Mouse (Mus musculus) hindbrain, embryonic 15.5 days (tissue): ENCODE results near the gene Gm17428. TPM values are rescaled to one million over a fixed set of nuclear protein-coding genes. Genes with fewer than 3 reads are reported as not detected.
"Not testable (repeated sequence)": the region's sequence is repeated elsewhere in the genome, so short reads cannot be mapped to it uniquely, and the experiment has no call there.

Experiments
- ATAC-seq: fragments of 200-750 bp; cut with Nextera tagmentation; 2 replicates; pipeline ENCODE4 v1.8.0; 2017; ENCODE audit warnings: low read depth, moderate number of reproducible peaks, moderate TSS enrichment; ENCODE audit not compliant: low FRiP score
- H3K27ac ChIP-seq: fragments of 300-500 bp; sonication (generic); replicated peaks from 2 replicates; pipeline ENCODE4 v1.5.1; 2015; ENCODE audit warnings: mild to moderate bottlenecking, inconsistent platforms
- H3K27me3 ChIP-seq: fragments of 300-500 bp; sonication (generic); 2 replicates; pipeline ENCODE4 v1.6.1; 2015; ENCODE audit warnings: control low read depth, inconsistent platforms
- H3K36me3 ChIP-seq: fragments of 300-500 bp; sonication (generic); 2 replicates; pipeline ENCODE4 v1.6.1; 2015; ENCODE audit warnings: control low read depth, inconsistent platforms
- H3K4me1 ChIP-seq: fragments of 300-500 bp; sonication (generic); replicated peaks from 2 replicates; pipeline ENCODE4 v1.6.1; 2015; ENCODE audit warnings: control low read depth, inconsistent platforms
- H3K4me2 ChIP-seq: fragments of 300-500 bp; sonication (generic); 2 replicates; pipeline ENCODE4 v1.6.1; 2015; ENCODE audit warnings: moderate library complexity, mild to moderate bottlenecking, inconsistent platforms
- H3K4me3 ChIP-seq: fragments of 300-500 bp; sonication (generic); 2 replicates; pipeline ENCODE4 v1.5.1; 2015; ENCODE audit warnings: mild to moderate bottlenecking, inconsistent platforms
- H3K9ac ChIP-seq: fragments of 300-500 bp; sonication (generic); 2 replicates; pipeline ENCODE4 v1.6.1; 2015; ENCODE audit warnings: inconsistent platforms
- H3K9me3 ChIP-seq: fragments of 300-500 bp; sonication (generic); 2 replicates; pipeline ENCODE4 v1.6.1; 2016; ENCODE audit warnings: control low read depth, inconsistent platforms
- WGBS: fragments of 180-500 bp; shearing (Covaris S2); methylation state at CpG from one replicate; pipeline ENCODE4 v1.1.7; 2015; 5-methylcytosine and 5-hydroxymethylcytosine counted together
- polyA plus RNA-seq: library from polyadenylated mRNA; unstranded; fragments of >200 nt; fragmentation: Nextera tagmentation; extraction: Ambion mirVana; gene quantifications from 2 replicates; pipeline ENCODE4 v1.2.1, GENCODE M21; 2015

Gene Gm17428
- polyA plus RNA-seq, 1 experiment from 2014 or later: not detected

GRCm38 (mm10) chr14:54956533-54956932, 20.2 kb upstream of the Gm17428 start:
- WGBS: 88% methylated on average over 9 of the region's 9 CpGs
- no peaks in the 10 kb centered on the region for H3K9me3 ChIP-seq
- H3K9ac ChIP-seq: no peak overlapping the region

GRCm38 (mm10) chr14:54958503-54958902, 18.2 kb upstream of the Gm17428 start:
- no peaks in the 10 kb centered on the region for H3K4me1 ChIP-seq
- no peak overlapping the region for H3K4me2 ChIP-seq
- H3K9ac ChIP-seq: no peak overlapping the region
- 84% methylated on average over 4 of the region's 4 CpGs for WGBS
- no peak for ATAC-seq
- H3K27ac ChIP-seq: no peak overlapping the region
- no peaks in the 10 kb centered on the region for H3K9me3 ChIP-seq
- H3K27me3 ChIP-seq: no peaks in the 10 kb centered on the region
- H3K36me3 ChIP-seq: no peaks in the 10 kb centered on the region
- H3K4me3 ChIP-seq: no peak overlapping the region

More at GRCm38 (mm10) chr14:54956533-54956932, 20.2 kb upstream of the Gm17428 start:
- no peak for ATAC-seq
- Histone ChIP-seq H3K4me2 (no peak overlapping the region), H3K27ac (no peak overlapping the region), H3K4me3 (no peak overlapping the region), H3K27me3 (no peaks in the 10 kb centered on the region), H3K36me3 (no peaks in the 10 kb centered on the region), H3K4me1 (no peaks in the 10 kb centered on the region)

GRCm38 (mm10) chr14:54959197-54959596, 17.5 kb upstream of the Gm17428 start:
- H3K9me3 ChIP-seq: no peaks in the 10 kb centered on the region
- no peak for ATAC-seq
- no peak overlapping the region for H3K4me2 ChIP-seq
- H3K27ac ChIP-seq: no peak overlapping the region
- H3K36me3 ChIP-seq: no peaks in the 10 kb centered on the region
- H3K4me3 ChIP-seq: no peak overlapping the region
- no peak overlapping the region for H3K9ac ChIP-seq
- no peaks in the 10 kb centered on the region for H3K4me1 ChIP-seq
- no peaks in the 10 kb centered on the region for H3K27me3 ChIP-seq
- WGBS: 94% methylated on average over 3 of the region's 3 CpGs

GRCm38 (mm10) chr14:54959853-54960613, 16.7 kb upstream of the Gm17428 start:
- not testable (repeated sequence) for H3K4me3 ChIP-seq, H3K36me3 ChIP-seq, H3K4me1 ChIP-seq, H3K27ac ChIP-seq, H3K27me3 ChIP-seq, H3K9ac ChIP-seq, H3K9me3 ChIP-seq, ATAC-seq, H3K4me2 ChIP-seq
- WGBS: 96% methylated on average over 12 of the region's 12 CpGs

GRCm38 (mm10) chr14:54960769-54961168, 16.0 kb upstream of the Gm17428 start:
- Histone ChIP-seq H3K9ac (no peak overlapping the region), H3K4me3 (no peak overlapping the region), H3K27ac (no peak overlapping the region), H3K4me1 (no peaks in the 10 kb centered on the region), H3K9me3 (no peaks in the 10 kb centered on the region), H3K36me3 (no peaks in the 10 kb centered on the region), H3K27me3 (no peaks in the 10 kb centered on the region), H3K4me2 (no peak overlapping the region)
- no peak for ATAC-seq
- WGBS: 70% methylated on average over 10 of the region's 10 CpGs

- Histone ChIP-seq H3K4me1 (no peaks in the 10 kb centered on the region), H3K4me2 (no peak overlapping the region), H3K36me3 (no peaks in the 10 kb centered on the region), H3K9me3 (no peaks in the 10 kb centered on the region), H3K27ac (no peak overlapping the region), H3K27me3 (no peaks in the 10 kb centered on the region), H3K4me3 (no peak overlapping the region), H3K9ac (no peak overlapping the region)
- ATAC-seq: no peak
- WGBS: 87% methylated on average over 5 of the region's 5 CpGs
These were observed 15.2 kb upstream of the Gm17428 start for GRCm38 (mm10) chr14:54961487-54961886.

- Histone ChIP-seq H3K27ac (no peak overlapping the region), H3K36me3 (no peaks in the 10 kb centered on the region), H3K4me3 (no peak overlapping the region), H3K9me3 (no peaks in the 10 kb centered on the region), H3K27me3 (no peaks in the 10 kb centered on the region), H3K9ac (no peak overlapping the region), H3K4me2 (no peak overlapping the region), H3K4me1 (no peaks in the 10 kb centered on the region)
- WGBS: 89% methylated on average over 7 of the region's 7 CpGs
- ATAC-seq: no peak
These were observed 14.0 kb upstream of the Gm17428 start for GRCm38 (mm10) chr14:54962714-54963113.

- Histone ChIP-seq H3K9ac (no peak overlapping the region), H3K4me2 (no peak overlapping the region), H3K27ac (no peak overlapping the region), H3K36me3 (no peaks in the 10 kb centered on the region), H3K4me1 (no peaks in the 10 kb centered on the region), H3K9me3 (no peaks in the 10 kb centered on the region), H3K27me3 (no peaks in the 10 kb centered on the region), H3K4me3 (no peak overlapping the region)
- WGBS: 85% methylated on average over 11 of the region's 11 CpGs
- no peak for ATAC-seq
These were observed 13.0 kb upstream of the Gm17428 start for GRCm38 (mm10) chr14:54963727-54964126.

- 84% methylated on average over 15 of the region's 15 CpGs for WGBS
- Histone ChIP-seq H3K27ac (no peak overlapping the region), H3K9me3 (no peaks in the 10 kb centered on the region), H3K27me3 (no peaks in the 10 kb centered on the region), H3K4me1 (no peaks in the 10 kb centered on the region), H3K4me2 (no peak overlapping the region), H3K9ac (no peak overlapping the region), H3K36me3 (no peaks in the 10 kb centered on the region), H3K4me3 (no peak overlapping the region)
- no peak for ATAC-seq
These were observed 11.7 kb upstream of the Gm17428 start for GRCm38 (mm10) chr14:54965044-54965443.

- no peaks in the 10 kb centered on the region for H3K9me3 ChIP-seq
- no peak overlapping the region for H3K9ac ChIP-seq
- no peaks in the 10 kb centered on the region for H3K27me3 ChIP-seq
- H3K4me3 ChIP-seq: no peak overlapping the region
- WGBS: 73% methylated on average over 6 of the region's 6 CpGs
- no peak overlapping the region for H3K4me2 ChIP-seq
- H3K36me3 ChIP-seq: no peaks in the 10 kb centered on the region
- H3K27ac ChIP-seq: no peak overlapping the region
- H3K4me1 ChIP-seq: no peaks in the 10 kb centered on the region
- no peak for ATAC-seq
These were observed 11.1 kb upstream of the Gm17428 start for GRCm38 (mm10) chr14:54965631-54966030.

GRCm38 (mm10) chr14:54966320-54966977, 10.3 kb upstream of the Gm17428 start, which contains the start of gene Myh6:
Myh6 (minus strand) TSS chr14:54966927.
- Histone ChIP-seq H3K9ac (no peak within 1 kb of the TSS), H3K27me3 (no peaks in the 10 kb centered on the region), H3K4me1 (no peaks in the 10 kb centered on the region), H3K27ac (no peak within 1 kb of the TSS), H3K9me3 (no peaks in the 10 kb centered on the region), H3K4me2 (no peak within 1 kb of the TSS), H3K4me3 (no peak within 1 kb of the TSS), H3K36me3 (no peaks in the 10 kb centered on the region)
- 81% methylated on average over 7 of the region's 7 CpGs for WGBS
- ATAC-seq: no peak

GRCm38 (mm10) chr14:54967874-54968273, 8.9 kb upstream of the Gm17428 start:
- 86% methylated on average over 3 of the region's 3 CpGs for WGBS
- H3K9ac ChIP-seq: no peak overlapping the region
- no peaks in the 10 kb centered on the region for H3K27me3 ChIP-seq
- H3K4me2 ChIP-seq: no peak overlapping the region
- no peak overlapping the region for H3K4me3 ChIP-seq
- no peak overlapping the region for H3K27ac ChIP-seq
- ATAC-seq: no peak
- H3K36me3 ChIP-seq: no peaks in the 10 kb centered on the region
- no peaks in the 10 kb centered on the region for H3K4me1 ChIP-seq
- H3K9me3 ChIP-seq: no peaks in the 10 kb centered on the region
